Mouse (Mus musculus) myocyte (in vitro differentiated cells): Measurements from ENCODE around the gene Oit1.

Source experiments
- MYOD1 ChIP-seq, 3 experiments: IDR thresholded peaks; one replicate each; pipeline ENCODE4 v1.6.1; 2011; ENCODE audit warnings: control low read depth in 2 of 3, low read depth in 2 of 3, mild to moderate bottlenecking in 2 of 3, moderate library complexity in 1 of 3; ENCODE audit not compliant: insufficient read length in 2 of 3, control insufficient read depth in 1 of 3
- MYOG ChIP-seq, 3 experiments: IDR thresholded peaks; one replicate each; pipeline ENCODE4 v1.6.1; 2011; ENCODE audit warnings: control low read depth in 2 of 3, low read depth in 2 of 3, mild to moderate bottlenecking in 2 of 3; ENCODE audit not compliant: insufficient read length in 2 of 3, control insufficient read depth in 1 of 3, insufficient read depth in 1 of 3
- POLR2A ChIP-seq: IDR thresholded peaks from one replicate; pipeline ENCODE4 v1.6.1; 2011; ENCODE audit warnings: low read depth, mild to moderate bottlenecking, control low read depth, moderate library complexity; ENCODE audit not compliant: insufficient read length
- REST ChIP-seq: IDR thresholded peaks from one replicate; pipeline ENCODE4 v1.6.1; 2011; ENCODE audit warnings: mild to moderate bottlenecking, control low read depth, moderate library complexity; ENCODE audit not compliant: insufficient read depth, insufficient read length
- SRF ChIP-seq: IDR thresholded peaks from one replicate; pipeline ENCODE4 v1.6.1; 2011; ENCODE audit warnings: low read depth; ENCODE audit not compliant: control insufficient read depth, insufficient read length
- TCF12 ChIP-seq: IDR thresholded peaks from one replicate; pipeline ENCODE4 v1.6.1; 2011; ENCODE audit warnings: mild to moderate bottlenecking, control low read depth; ENCODE audit not compliant: poor library complexity, insufficient read depth, severe bottlenecking
- USF1 ChIP-seq: IDR thresholded peaks from one replicate; pipeline ENCODE4 v1.6.1; 2011; ENCODE audit warnings: low read depth, mild to moderate bottlenecking, control low read depth, moderate library complexity

DNA sequence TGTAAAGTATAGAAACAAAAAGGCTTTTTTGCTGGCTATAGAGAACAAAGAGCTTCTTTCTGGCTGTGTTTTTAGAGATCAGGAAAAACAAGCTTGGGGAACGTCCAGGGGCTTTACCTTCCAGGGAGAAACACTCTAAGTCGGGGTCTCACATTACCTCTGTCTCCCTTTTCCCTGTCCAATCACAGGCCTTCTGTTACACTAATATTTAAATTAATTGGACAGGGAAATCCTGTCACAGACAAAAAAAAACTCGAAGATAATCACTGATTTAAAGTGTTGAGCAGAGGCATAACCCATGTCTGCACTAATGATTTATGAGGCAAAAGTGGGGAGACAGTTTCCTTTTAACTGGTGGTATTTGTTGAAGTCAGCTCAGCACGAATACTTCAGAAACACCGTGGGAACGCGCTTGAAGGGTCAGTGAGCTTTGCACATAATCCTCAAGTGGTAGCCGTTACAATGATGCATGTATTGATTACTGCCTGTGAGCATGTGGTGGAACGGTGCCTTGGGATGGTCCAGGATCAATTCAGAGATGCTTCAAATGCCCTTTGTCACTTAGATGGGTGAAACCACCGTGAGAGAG lies 42.7 kb upstream of the Oit1 start:
- no peak for TF ChIP-seq MYOG (IDR thresholded peaks at IDR 0.05; ENCODE audit: control insufficient read depth in 1 of 3, insufficient read depth in 1 of 3, insufficient read length in 2 of 3, low read depth in 2 of 3)
- no peak for TF ChIP-seq TCF12
- no peak for TF ChIP-seq POLR2A
- no peak for TF ChIP-seq USF1
- TF ChIP-seq SRF = no peak
- no peak for TF ChIP-seq REST
- TF ChIP-seq MYOD1 (IDR thresholded peaks at IDR 0.05; ENCODE audit: control insufficient read depth in 1 of 3, insufficient read length in 2 of 3, low read depth in 2 of 3) = no peak
